Mouse (Mus musculus) activated CD4-positive, CD25-positive, alpha-beta regulatory T cell, adult 4 months (primary cell): Measurements from ENCODE around the gene Cyp4f17. TPM values are rescaled to one million over a fixed set of nuclear protein-coding genes. Genes with fewer than 3 reads are reported as not detected.
"Not testable (repeated sequence)": the region's sequence is repeated elsewhere in the genome, so short reads cannot be mapped to it uniquely, and the experiment has no call there.

Experiments used
- ATAC-seq: one replicate; pipeline ENCODE4 v1.8.0; 2017
- polyA plus RNA-seq, 2 experiments: library from polyadenylated mRNA; unstranded; fragments of 100-300 nt; shearing (Covaris generic); gene quantifications; one replicate each; pipeline ENCODE4 v1.2.1; 2017

Gene Cyp4f17
- polyA plus RNA-seq = 1 to 10 TPM; 7.5 to 8.8 TPM

- ATAC-seq = no peak
These were observed at the start of gene Cyp4f17 for GRCm38 (mm10) chr17:32505851-32506728. Cyp4f17 (plus strand) TSS chr17:32506050.

- ATAC-seq = no peak
These were observed 37.4 kb upstream of the Cyp4f17 start for GRCm38 (mm10) chr17:32468494-32468893.

DNA sequence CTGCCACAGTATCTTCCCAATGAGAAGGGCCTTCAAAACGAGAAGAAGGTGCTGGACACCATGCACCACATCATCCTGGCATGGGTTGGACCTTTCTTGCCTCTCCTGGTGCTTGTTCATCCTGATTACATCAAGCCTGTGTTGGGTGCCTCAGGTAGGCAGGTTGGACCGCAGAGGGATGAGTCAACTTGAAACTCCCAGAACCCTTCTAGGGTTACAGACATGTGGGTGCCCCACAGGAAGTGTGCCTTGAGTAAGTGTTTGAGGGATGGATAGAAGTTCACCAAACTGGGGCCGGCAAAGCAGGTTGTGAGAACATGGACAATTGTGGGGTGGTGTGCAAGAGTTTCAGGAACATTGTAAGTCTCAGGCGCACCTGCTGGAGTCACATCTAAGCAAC, 35.1 kb upstream of the Cyp4f17 start:
- ATAC-seq = peak; percentile 99

DNA sequence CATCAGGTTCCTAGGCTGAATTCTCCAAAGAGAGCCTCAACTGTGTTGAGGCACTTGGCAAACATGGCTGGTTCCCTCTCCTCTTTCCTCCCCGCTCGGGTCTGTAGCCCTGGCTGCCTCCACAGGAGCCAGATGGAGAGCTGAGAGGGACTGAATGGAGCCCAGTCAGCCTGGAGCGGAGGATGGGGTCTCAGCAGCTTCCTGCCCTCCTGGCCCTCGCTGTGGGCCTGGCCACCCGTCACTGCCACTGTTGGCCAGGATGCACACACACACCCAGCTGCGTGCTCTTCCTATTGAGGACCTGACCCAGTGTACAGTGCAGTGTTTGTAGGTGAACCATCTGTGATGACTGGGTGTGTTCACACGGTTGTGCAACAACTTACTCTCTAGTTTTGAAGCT, 33.7 kb upstream of the Cyp4f17 start:
- no peak for ATAC-seq

DNA sequence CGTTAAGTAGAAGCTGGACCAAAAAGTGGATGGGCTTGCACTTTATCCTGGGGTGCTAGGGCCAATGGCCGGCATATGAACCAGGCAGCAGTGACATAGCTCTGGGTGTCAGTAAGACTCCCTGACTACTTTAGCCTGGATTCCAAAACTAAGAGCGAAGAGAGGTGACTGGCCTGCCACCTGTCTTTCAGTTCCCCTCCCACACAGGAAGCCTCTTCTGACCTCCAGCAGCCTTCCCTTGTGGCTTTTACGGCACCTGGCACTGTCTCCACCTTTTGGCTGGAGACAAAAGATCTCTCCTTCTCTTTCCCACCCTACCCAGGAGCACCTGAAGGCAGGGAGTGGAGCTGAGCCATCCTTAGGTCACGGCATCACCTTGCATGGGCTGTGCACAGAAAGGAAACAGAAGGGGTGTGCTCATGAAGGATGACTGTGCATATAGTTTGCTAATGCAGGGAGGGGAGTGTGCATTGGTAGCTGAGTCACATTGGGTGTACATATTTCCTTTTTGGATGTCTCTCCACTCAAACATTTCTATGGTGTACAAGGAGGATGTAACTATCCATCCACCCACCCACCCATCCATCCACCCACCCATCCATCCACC, 30.8 kb upstream of the Cyp4f17 start:
- no peak for ATAC-seq

DNA sequence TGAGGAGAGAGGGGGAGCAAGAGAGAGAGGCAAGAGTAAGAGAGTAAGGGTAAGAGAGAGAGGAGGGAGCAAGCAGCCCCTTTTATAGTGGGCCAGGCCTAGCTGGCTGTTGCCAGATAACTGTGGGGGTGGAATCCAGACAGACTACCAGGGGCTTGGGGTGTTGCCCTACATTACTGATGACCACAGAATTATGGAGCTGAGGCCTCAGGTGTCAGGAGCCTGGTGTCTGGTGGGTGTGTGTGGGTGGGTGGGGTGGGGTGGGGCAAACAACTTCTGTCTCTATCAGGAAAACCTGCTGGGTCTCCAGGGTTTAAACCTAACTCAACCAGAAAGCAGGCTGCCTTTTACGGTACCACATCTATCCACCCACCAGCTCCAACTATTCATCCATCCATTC, 28.6 kb upstream of the Cyp4f17 start:
- ATAC-seq = no peak

- no peak for ATAC-seq
These were observed 27.1 kb upstream of the Cyp4f17 start for GRCm38 (mm10) chr17:32478727-32479126.

DNA sequence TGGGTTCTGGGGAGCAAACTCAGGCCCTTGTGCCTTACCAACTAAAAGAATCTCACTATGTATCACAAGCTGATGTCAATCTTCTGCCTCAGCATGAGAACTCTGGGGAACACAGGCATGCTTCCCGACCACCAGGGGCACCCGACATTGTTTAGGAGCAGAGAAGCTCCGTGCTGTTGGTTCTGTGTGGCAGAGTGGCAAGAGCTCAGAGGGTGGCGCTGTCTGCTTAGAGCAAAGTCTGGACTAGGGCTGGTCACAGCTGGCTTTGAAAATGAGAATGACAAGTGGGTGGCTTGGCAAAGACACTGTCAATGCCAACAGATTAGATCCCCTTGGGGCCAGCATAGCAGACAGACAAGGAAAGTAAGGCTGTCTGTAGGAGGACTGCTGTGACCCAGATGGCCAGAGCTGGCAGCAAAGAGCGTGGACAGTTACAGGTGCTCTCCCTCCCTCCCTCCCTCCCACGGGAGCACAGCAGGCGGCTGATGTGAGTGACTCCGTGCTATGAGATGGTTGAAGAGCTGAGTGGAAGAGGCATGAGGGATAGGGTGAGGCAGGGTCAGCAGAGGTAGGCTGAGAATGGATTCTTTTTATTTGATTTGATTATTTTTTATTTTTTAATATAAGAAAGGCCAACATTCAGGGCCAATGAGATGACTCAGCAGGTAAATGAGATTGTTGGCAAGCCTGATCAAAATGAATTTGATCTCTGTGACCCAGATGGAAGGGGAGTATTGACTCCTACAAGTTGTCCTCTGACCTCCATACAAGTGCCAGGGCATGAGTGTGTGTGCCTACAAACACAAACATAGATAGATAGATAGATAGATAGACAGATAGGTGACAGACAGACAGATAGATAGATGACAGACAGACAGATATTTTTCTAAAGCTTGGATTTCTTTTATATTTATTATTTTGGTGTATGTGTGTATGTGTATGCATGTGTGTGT, 26.0 kb upstream of the Cyp4f17 start:
- no peak for ATAC-seq

DNA sequence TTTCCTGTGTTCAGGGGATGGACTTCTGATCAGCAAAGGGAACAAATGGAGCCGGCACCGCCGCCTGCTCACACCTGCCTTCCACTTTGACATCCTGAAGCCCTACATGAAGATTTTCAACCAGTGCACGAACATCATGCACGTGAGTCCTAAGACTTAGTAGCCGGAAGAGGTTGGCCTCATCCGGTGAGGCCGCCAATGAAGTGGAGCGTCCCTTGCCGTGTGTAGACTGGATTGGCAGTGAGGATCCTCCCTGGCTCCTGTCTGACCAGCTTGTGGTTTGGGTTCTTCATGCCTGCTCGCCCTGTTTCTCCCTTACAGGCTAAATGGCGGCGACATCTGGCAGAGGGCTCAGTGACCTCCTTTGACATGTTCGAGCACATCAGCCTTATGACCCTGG, 24.1 kb upstream of the Cyp4f17 start:
- ATAC-seq = no peak

- peak; percentile 63 for ATAC-seq
These were observed 22.6 kb upstream of the Cyp4f17 start for GRCm38 (mm10) chr17:32483200-32483599.

DNA sequence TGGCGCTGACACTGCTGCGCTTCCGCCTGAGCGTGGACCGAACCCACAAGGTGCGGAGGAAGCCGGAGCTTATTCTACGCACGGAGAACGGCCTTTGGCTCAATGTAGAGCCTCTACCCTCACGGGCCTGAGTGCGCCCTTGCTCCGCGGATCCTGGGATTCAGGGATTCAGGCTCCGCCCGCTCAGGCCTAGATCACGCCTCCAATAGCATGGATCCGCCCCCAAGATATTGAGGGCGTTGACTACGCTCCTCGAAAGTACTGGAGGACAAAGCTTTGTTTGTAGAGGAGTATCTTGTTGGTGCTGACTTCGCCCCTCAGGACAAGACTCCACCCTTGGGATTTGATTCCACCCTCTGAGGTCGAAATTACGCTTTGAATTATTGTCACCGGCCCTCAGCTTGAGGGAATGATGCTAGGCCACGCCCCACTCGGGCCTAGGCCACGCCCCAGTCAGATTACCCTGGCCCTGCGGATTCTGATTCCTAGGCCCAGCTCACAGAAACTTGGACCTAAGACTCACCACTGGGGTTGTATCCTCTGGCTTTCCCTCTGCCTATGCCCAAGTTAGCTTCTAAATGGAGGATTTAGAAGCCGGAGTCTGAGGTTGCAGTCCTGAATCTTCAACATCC, 13.4 kb upstream of the Cyp4f17 start:
- ATAC-seq = peak; percentile 32

- peak; percentile 72 for ATAC-seq
These were observed 11.2 kb upstream of the Cyp4f17 start for GRCm38 (mm10) chr17:32494601-32495000.

DNA sequence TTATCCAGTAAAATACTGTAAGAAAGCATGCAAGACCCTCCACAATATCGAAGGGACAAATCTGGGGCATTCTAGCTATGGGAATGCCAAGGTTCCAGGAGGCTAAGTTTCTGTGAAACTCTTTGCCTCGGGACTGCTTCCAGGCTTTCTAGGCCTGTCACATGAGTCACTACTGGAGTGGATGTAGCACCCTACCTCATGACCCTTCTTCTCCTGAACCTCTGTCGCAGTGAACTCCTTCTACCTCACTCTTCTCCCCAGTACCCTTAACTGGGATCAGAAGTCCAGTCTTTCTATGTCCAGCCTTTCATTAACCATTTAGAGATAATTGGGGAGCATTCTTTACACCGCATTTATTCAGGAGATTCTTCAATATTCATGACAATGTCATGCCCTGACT, 5.3 kb upstream of the Cyp4f17 start:
- ATAC-seq = not testable (repeated sequence)

DNA sequence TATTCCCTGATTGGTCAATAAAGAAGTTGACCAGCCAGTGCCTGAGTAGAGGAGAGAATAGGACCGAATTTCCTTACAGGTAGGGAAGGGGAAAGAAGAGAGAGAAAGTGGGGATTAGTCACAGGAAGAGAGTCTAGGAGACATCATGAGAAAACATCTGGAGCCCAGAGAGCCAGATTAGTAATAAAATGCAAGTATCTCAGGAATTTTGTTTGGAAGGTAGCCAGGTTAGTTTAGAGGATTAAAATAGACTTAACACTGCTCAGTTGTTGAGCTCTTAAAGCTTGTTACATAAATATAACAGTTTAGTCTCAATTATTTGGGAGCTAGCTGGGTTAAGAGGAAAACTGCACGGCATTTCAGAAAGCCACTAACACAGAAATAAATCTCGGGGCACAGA, 4.8 kb upstream of the Cyp4f17 start:
- no peak for ATAC-seq

DNA sequence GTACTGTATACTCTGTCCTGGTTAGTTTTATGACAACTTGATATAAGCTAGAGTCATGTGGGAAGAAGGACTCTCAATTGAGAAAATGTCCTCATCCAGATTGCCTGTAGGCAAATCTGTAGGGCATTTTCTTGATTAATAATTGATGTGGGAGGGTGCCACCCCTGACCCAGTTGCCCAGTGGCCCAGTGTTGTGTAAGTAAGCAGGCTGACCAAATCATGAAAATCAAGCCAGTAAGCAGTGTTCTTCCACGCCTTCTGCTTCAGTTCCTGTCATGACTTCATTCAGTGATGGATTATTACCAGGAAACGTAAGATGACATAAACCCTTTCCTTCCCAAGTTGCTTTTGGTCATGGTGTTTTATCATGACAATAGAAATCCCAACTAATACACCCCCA, 2.7 kb upstream of the Cyp4f17 start:
- no peak for ATAC-seq

DNA sequence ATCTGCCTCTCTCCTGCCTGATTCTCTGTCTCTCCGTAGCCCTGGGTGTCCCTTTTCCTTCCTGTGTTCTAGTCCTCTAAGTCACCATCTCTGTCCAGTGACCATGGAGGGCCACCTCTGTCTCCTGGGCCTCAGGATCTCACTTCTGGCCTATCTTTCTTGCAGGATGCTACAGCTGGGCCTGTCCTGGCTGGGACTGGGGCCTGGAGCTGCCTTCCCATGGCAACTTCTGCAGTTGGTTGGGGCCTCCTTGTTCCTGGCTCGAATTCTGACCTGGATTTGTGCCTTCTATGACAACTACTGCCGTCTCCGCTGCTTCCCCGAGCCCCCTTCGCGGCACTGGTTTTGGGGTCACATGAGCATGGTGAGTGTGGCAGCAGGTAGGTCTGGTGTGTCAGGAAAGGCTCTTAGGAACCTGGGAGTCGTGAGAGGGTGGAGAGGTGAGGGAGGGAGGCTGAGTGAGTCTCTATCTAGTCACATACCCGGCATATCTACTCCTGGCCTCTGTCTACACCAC, 937 bp downstream of the Cyp4f17 start:
- no peak for ATAC-seq

DNA sequence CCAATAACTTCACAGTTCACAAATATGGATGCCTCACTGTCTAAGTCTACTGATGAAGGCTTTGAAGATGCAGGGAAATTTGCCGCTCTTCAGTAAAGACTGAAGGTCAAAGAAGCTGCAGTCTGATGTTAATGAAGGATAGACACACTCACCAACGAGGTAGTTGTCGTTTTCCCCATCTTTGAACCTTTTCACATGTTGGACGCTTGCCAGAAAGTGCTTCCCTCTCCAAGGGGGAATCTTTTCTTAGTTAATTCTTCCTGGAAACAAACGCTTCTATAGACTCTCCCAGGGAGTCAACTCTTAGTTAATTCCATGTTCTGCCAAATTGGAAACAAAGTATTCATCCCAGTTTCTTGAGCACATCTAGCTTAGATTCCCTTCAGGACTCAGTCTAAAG, 10.3 kb downstream of the Cyp4f17 start:
- no peak for ATAC-seq

DNA sequence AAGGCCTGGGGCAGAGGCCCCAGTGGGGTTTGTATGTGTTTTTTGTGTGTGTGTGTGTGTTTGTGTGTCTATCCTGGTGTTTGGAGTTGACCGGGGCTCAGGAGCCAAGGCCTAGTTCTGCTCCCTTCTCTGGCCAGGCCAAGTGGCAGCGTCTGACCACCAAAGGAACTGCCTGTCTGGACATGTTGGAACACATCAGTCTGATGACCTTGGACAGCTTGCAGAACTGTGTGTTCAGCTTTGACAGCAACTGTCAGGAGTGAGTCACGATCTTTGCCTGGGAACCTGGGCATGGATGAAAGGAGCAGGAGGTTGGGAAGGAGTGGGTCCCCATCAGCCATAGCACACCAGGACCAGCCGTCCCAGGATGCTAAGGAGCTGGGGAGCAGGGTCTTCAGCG, 16.1 kb downstream of the Cyp4f17 start:
- no peak for ATAC-seq

GRCm38 (mm10) chr17:32522386-32522785, 16.5 kb downstream of the Cyp4f17 start:
- no peak for ATAC-seq

GRCm38 (mm10) chr17:32522816-32523215, 17.0 kb downstream of the Cyp4f17 start:
- ATAC-seq = no peak

GRCm38 (mm10) chr17:32523895-32524294, 18.0 kb downstream of the Cyp4f17 start:
- ATAC-seq = peak; percentile 81

DNA sequence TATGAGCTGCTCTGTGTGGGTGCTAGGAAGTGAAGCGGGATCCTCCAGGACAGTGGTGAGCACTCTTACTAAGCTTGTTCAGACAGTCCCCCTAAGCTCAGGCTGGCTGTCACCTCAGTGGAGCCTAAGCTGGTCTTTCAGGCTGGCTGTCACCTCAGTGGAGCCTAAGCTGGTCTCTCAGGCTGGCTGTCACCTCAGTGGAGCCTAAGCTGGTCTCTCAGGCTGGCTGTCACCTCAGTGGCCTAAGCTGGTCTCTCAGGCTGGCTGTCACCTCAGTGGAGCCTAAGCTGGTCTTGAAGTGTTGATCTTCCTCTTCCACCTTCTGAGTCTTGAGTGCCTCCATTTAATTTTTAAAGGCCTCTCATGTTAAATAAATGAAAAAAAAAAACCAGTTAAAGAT, 20.5 kb downstream of the Cyp4f17 start:
- ATAC-seq = not testable (repeated sequence)
